Mouse (Mus musculus) cerebellum, adult 9-10 months (tissue): ENCODE measurements around the gene Dnajc16.
"Not testable (repeated sequence)": the region's sequence is repeated elsewhere in the genome, so short reads cannot be mapped to it uniquely, and the experiment has no call there.

Experiments used
- DNase-seq: peaks from one replicate; pipeline ENCODE4 v3.0.0; 2022

Dnajc16 gene

GRCm38 (mm10) chr4:141794152-141794535 lies 3.4 kb upstream of the Dnajc16 start:
- peak; percentile 58 for DNase-seq

GRCm38 (mm10) chr4:141793282-141794151 lies 2.8 kb upstream of the Dnajc16 start, which contains the start of gene Casp9:
Casp9 (plus strand) TSS chr4:141793612.
- DNase-seq: peak; percentile 96

- DNase-seq: peak; percentile 61
These were observed 2.0 kb upstream of the Dnajc16 start for GRCm38 (mm10) chr4:141792554-141793281.

GRCm38 (mm10) chr4:141791951-141792350 lies 1.2 kb upstream of the Dnajc16 start:
- DNase-seq: peak; percentile 78

- peak; percentile 60 for DNase-seq
These were observed 755 bp upstream of the Dnajc16 start for GRCm38 (mm10) chr4:141791486-141791885.

- no peak for DNase-seq
These were observed 1.0 kb downstream of the Dnajc16 start for GRCm38 (mm10) chr4:141789564-141790218.

GRCm38 (mm10) chr4:141787462-141787861 lies 3.3 kb downstream of the Dnajc16 start:
- DNase-seq: no peak

- DNase-seq: no peak
These were observed 3.7 kb downstream of the Dnajc16 start for GRCm38 (mm10) chr4:141787046-141787445.

- DNase-seq: no peak
These were observed 4.6 kb downstream of the Dnajc16 start for GRCm38 (mm10) chr4:141786141-141786540.

GRCm38 (mm10) chr4:141784835-141785234 lies 5.9 kb downstream of the Dnajc16 start:
- no peak for DNase-seq

GRCm38 (mm10) chr4:141781201-141781985 lies 9.3 kb downstream of the Dnajc16 start:
- DNase-seq: no peak

GRCm38 (mm10) chr4:141779828-141780227 lies 10.9 kb downstream of the Dnajc16 start:
- no peak for DNase-seq

- not testable (repeated sequence) for DNase-seq
These were observed 17.7 kb downstream of the Dnajc16 start for GRCm38 (mm10) chr4:141773019-141773418.

- DNase-seq: no peak
These were observed 18.9 kb downstream of the Dnajc16 start for GRCm38 (mm10) chr4:141771823-141772222.

GRCm38 (mm10) chr4:141769501-141770160 lies 21.1 kb downstream of the Dnajc16 start:
- no peak for DNase-seq

GRCm38 (mm10) chr4:141767353-141768036 lies 23.2 kb downstream of the Dnajc16 start:
- peak; percentile 81 for DNase-seq

GRCm38 (mm10) chr4:141766668-141767352 lies 23.9 kb downstream of the Dnajc16 start:
- DNase-seq: peak; percentile 34

GRCm38 (mm10) chr4:141766316-141766667 lies 24.4 kb downstream of the Dnajc16 start:
- DNase-seq: no peak

- no peak for DNase-seq
These were observed 25.7 kb downstream of the Dnajc16 start for GRCm38 (mm10) chr4:141765008-141765407.

- DNase-seq: no peak
These were observed 27.3 kb downstream of the Dnajc16 start for GRCm38 (mm10) chr4:141763476-141763875.

GRCm38 (mm10) chr4:141762102-141762598 lies 28.6 kb downstream of the Dnajc16 start:
- DNase-seq: no peak
